Mouse (Mus musculus) lung, postnatal 36 days (tissue): ENCODE results near the gene Gpr180.
"Not testable (repeated sequence)": the region's sequence is repeated elsewhere in the genome, so short reads cannot be mapped to it uniquely, and the experiment has no call there.

Experiments used
- DNase-seq: peaks from one replicate; pipeline ENCODE4 v3.0.0; 2022; ENCODE audit warnings: mixed read lengths

The Gpr180 gene

GRCm38 (mm10) chr14:118156056-118156455 is 19.1 kb downstream of the Gpr180 start:
- DNase-seq = not testable (repeated sequence)

- no peak for DNase-seq
Observed at GRCm38 (mm10) chr14:118156740-118157139, 19.8 kb downstream of the Gpr180 start.

GRCm38 (mm10) chr14:118157146-118157545 is 20.2 kb downstream of the Gpr180 start:
- DNase-seq = peak; percentile 73

- DNase-seq = no peak
Observed at GRCm38 (mm10) chr14:118161751-118162150, 24.8 kb downstream of the Gpr180 start.

GRCm38 (mm10) chr14:118162640-118163039 is 25.7 kb downstream of the Gpr180 start:
- DNase-seq = no peak

- no peak for DNase-seq
Observed at GRCm38 (mm10) chr14:118168776-118169175, 31.8 kb downstream of the Gpr180 start.

- DNase-seq = no peak
Observed at GRCm38 (mm10) chr14:118173590-118174203, 36.7 kb downstream of the Gpr180 start.

GRCm38 (mm10) chr14:118175071-118175693 is 38.2 kb downstream of the Gpr180 start:
- DNase-seq = no peak

- DNase-seq = no peak
Observed at GRCm38 (mm10) chr14:118175694-118176085, 38.7 kb downstream of the Gpr180 start.

GRCm38 (mm10) chr14:118179251-118179650 is 42.3 kb downstream of the Gpr180 start:
- no peak for DNase-seq

GRCm38 (mm10) chr14:118179701-118180100 is 42.7 kb downstream of the Gpr180 start:
- DNase-seq = no peak

- DNase-seq = peak; percentile 87
Observed at GRCm38 (mm10) chr14:118180117-118180557, 43.2 kb downstream of the Gpr180 start.

- peak; percentile 53 for DNase-seq
Observed at GRCm38 (mm10) chr14:118180711-118181177, 43.8 kb downstream of the Gpr180 start.

- DNase-seq = no peak
Observed at GRCm38 (mm10) chr14:118191442-118191841, 54.5 kb downstream of the Gpr180 start.

GRCm38 (mm10) chr14:118193001-118193628 is 56.2 kb downstream of the Gpr180 start:
- no peak for DNase-seq

- DNase-seq = no peak
Observed at GRCm38 (mm10) chr14:118193663-118194062, 56.7 kb downstream of the Gpr180 start.

GRCm38 (mm10) chr14:118194219-118194914 is 57.4 kb downstream of the Gpr180 start:
- DNase-seq = no peak

GRCm38 (mm10) chr14:118197063-118197462 is 60.1 kb downstream of the Gpr180 start:
- no peak for DNase-seq

- DNase-seq = no peak
Observed at GRCm38 (mm10) chr14:118200731-118201130, 63.8 kb downstream of the Gpr180 start.

- no peak for DNase-seq
Observed at GRCm38 (mm10) chr14:118202006-118202405, 65.0 kb downstream of the Gpr180 start.

GRCm38 (mm10) chr14:118203031-118203430 is 66.1 kb downstream of the Gpr180 start:
- peak; percentile 21 for DNase-seq

- DNase-seq = no peak
Observed at GRCm38 (mm10) chr14:118207347-118207746, 70.4 kb downstream of the Gpr180 start.

- peak; percentile 53 for DNase-seq
Observed at GRCm38 (mm10) chr14:118209642-118210041, 72.7 kb downstream of the Gpr180 start.
